Mouse (Mus musculus) adrenal gland (tissue): ENCODE measurements around the gene 2410137M14Rik.
"Not testable (repeated sequence)": the region's sequence is repeated elsewhere in the genome, so short reads cannot be mapped to it uniquely, and the experiment has no call there.

Experiments
- intact Hi-C: fragments of 180-260 bp; cut with DNase I; formaldehyde crosslinking; loops from one replicate; pipeline ENCODE4 v1.15.1; 2025
- long read RNA-seq, 2 experiments: library from polyadenylated mRNA; unstranded; transcript quantifications; one replicate each; pipeline ENCODE4 v2.0.0; 2020; ENCODE audit warnings: borderline replicate concordance in 1 of 2; ENCODE audit not compliant: insufficient replicate concordance in 1 of 2

Gene 2410137M14Rik
- long read RNA-seq, experiment 1 = 0 reads
- long read RNA-seq, experiment 2 = 0 reads

- intact Hi-C loops = no loop called here
Observed at GRCm38 (mm10) chr17:36981221-36981813, at the start of gene 2410137M14Rik. TSS of gene 2410137M14Rik (minus strand) at chr17:36981237.

- intact Hi-C loops = no loop called here
Observed at GRCm38 (mm10) chr17:37029162-37029561, 48.1 kb upstream of the 2410137M14Rik start.

- intact Hi-C loops = no loop called here
Observed at GRCm38 (mm10) chr17:37028683-37029120, 47.7 kb upstream of the 2410137M14Rik start.

- intact Hi-C loops = no loop called here
Observed at GRCm38 (mm10) chr17:37028212-37028611, 47.2 kb upstream of the 2410137M14Rik start.

- intact Hi-C loops = no loop called here
Observed at GRCm38 (mm10) chr17:37027486-37027885, 46.4 kb upstream of the 2410137M14Rik start.

- intact Hi-C loops = no loop called here
Observed at GRCm38 (mm10) chr17:37026425-37026824, 45.4 kb upstream of the 2410137M14Rik start.

GRCm38 (mm10) chr17:37022628-37023576 lies 41.9 kb upstream of the 2410137M14Rik start, which contains the start of gene Mog:
TSS of gene Mog (minus strand) at chr17:37023398.
- intact Hi-C loops = no loop called here

GRCm38 (mm10) chr17:37019242-37019641 lies 38.2 kb upstream of the 2410137M14Rik start:
- intact Hi-C loops = not testable (repeated sequence)

GRCm38 (mm10) chr17:37018328-37018727 lies 37.3 kb upstream of the 2410137M14Rik start:
- intact Hi-C loops = no loop called here

GRCm38 (mm10) chr17:37016333-37016732 lies 35.3 kb upstream of the 2410137M14Rik start:
- intact Hi-C loops = no loop called here

GRCm38 (mm10) chr17:37012141-37012540 lies 31.1 kb upstream of the 2410137M14Rik start:
- intact Hi-C loops = no loop called here

GRCm38 (mm10) chr17:37011719-37012118 lies 30.7 kb upstream of the 2410137M14Rik start:
- intact Hi-C loops = no loop called here

GRCm38 (mm10) chr17:37009460-37010042 lies 28.5 kb upstream of the 2410137M14Rik start:
- intact Hi-C loops = loop anchor here (5.0 kb wide), 1 partner anchor 33 kb away; no protein-coding TSS in a partner anchor

- intact Hi-C loops = loop anchor here (5.0 kb wide), 1 partner anchor 34 kb away; no protein-coding TSS in a partner anchor
Observed at GRCm38 (mm10) chr17:37008161-37008560, 27.1 kb upstream of the 2410137M14Rik start.

- intact Hi-C loops = loop anchor here (5.0 kb wide), 1 partner anchor 41 kb away; no protein-coding TSS in a partner anchor
Observed at GRCm38 (mm10) chr17:37003366-37003765, 22.3 kb upstream of the 2410137M14Rik start.

GRCm38 (mm10) chr17:37002364-37003330 lies 21.6 kb upstream of the 2410137M14Rik start:
- intact Hi-C loops = loop anchor here (5.0 kb wide), 1 partner anchor 40 kb away; no protein-coding TSS in a partner anchor

- intact Hi-C loops = loop anchor here (5.0 kb wide), 1 partner anchor 39 kb away; no protein-coding TSS in a partner anchor
Observed at GRCm38 (mm10) chr17:37000863-37001262, 19.8 kb upstream of the 2410137M14Rik start, which contains the start of gene Zfp57. TSS of gene Zfp57 (plus strand) at chr17:37001163.

GRCm38 (mm10) chr17:36998477-36998876 lies 17.4 kb upstream of the 2410137M14Rik start:
- intact Hi-C loops = loop anchor here (5.0 kb wide), 2 partner anchors 49 to 101 kb away; partner anchors contain the start of genes Gabbr1 and Trim31

GRCm38 (mm10) chr17:36997033-36997735 lies 16.1 kb upstream of the 2410137M14Rik start:
- intact Hi-C loops = loop anchor here (2.0 to 5.0 kb wide), 3 partner anchors 50 to 100 kb away; partner anchors contain the start of genes Gabbr1 and Trim31
